Mouse (Mus musculus) embryonic facial prominence, embryonic 15.5 days (tissue): ENCODE data around the gene Nxnl2. TPM values are rescaled to one million over a fixed set of nuclear protein-coding genes. Genes with fewer than 3 reads are reported as not detected.

Source experiments
- ATAC-seq: fragments of 200-750 bp; cut with Nextera tagmentation; 2 replicates; pipeline ENCODE4 v1.8.0; 2017; ENCODE audit warnings: low read depth, moderate TSS enrichment; ENCODE audit not compliant: insufficient number of reproducible peaks, low FRiP score, low TSS enrichment
- H3K27ac ChIP-seq: fragments of 300-500 bp; sonication (generic); replicated peaks from 2 replicates; pipeline ENCODE4 v1.5.1; 2015; ENCODE audit warnings: mild to moderate bottlenecking, inconsistent platforms
- H3K27me3 ChIP-seq: fragments of 300-500 bp; sonication (generic); 2 replicates; pipeline ENCODE4 v1.6.1; 2015; ENCODE audit warnings: inconsistent platforms
- H3K36me3 ChIP-seq: fragments of 300-500 bp; sonication (generic); 2 replicates; pipeline ENCODE4 v1.6.1; 2015; ENCODE audit warnings: mild to moderate bottlenecking, inconsistent platforms
- H3K4me1 ChIP-seq: fragments of 300-500 bp; sonication (generic); 2 replicates; pipeline ENCODE4 v1.6.1; 2015; ENCODE audit warnings: inconsistent platforms
- H3K4me2 ChIP-seq: fragments of 300-500 bp; sonication (generic); replicated peaks from 2 replicates; pipeline ENCODE4 v1.6.1; 2015; ENCODE audit warnings: mild to moderate bottlenecking, inconsistent platforms
- H3K4me3 ChIP-seq: fragments of 300-500 bp; sonication (generic); replicated peaks from 2 replicates; pipeline ENCODE4 v1.5.1; 2015; ENCODE audit warnings: mild to moderate bottlenecking, inconsistent platforms
- H3K9ac ChIP-seq: fragments of 300-500 bp; sonication (generic); 2 replicates; pipeline ENCODE4 v1.6.1; 2015; ENCODE audit warnings: inconsistent platforms
- H3K9me3 ChIP-seq: fragments of 300-500 bp; sonication (generic); replicated peaks from 2 replicates; pipeline ENCODE4 v1.6.1; 2016; ENCODE audit warnings: inconsistent platforms
- WGBS: fragments of 180-500 bp; shearing (Covaris S2); methylation state at CpG from one replicate; pipeline ENCODE4 v1.1.7; 2015; 5-methylcytosine and 5-hydroxymethylcytosine counted together
- polyA plus RNA-seq: library from polyadenylated mRNA; unstranded; fragments of >200 nt; fragmentation: Nextera tagmentation; extraction: Ambion mirVana; gene quantifications from 2 replicates; pipeline ENCODE4 v1.2.1, GENCODE M21; 2015

Nxnl2 gene
- 3.1 and 4.4 TPM in 2 replicates for polyA plus RNA-seq

DNA sequence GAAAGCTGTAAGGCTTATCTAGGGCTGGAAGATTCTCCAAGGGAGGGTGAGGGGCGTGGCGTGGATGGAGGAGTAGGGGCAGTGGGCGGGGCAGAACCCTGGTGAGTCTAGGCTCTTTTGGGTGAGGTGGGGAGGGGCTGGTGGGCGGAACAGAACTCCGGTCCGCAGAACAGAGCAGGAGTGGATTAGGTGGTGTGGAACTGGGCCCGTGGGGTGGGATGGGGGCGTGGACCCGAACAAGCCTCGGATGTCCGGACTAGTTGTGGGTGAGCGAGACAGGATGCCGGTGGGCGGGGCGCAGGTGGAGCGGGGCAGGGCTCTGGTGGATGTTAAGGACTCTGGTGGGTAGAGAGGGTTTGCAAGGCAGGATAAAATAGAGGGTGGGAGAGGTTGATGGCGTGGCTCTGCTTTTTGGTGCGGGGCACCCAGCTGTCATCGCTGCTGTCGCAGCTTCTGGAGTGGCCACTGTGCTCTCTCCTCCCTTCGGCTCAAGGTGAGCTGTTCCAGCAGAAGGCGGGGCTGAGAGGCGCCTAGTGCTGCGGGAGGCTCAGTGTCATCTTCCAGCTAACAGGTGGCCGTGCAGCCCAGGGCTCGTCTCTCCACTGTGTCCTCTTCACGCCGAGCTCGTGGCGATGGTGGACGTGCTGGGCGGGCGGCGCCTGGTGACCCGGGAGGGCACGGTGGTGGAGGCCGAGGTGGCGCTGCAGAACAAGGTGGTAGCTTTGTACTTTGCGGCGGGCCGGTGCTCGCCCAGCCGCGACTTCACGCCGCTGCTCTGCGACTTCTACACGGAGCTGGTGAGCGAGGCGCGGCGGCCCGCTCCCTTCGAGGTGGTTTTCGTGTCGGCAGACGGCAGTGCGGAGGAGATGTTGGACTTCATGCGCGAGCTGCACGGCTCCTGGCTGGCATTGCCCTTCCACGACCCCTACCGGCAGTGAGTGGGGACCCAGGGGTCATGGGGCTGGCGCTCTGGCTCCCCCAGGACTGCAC lies at the start of gene Nxnl2:
Gene Nxnl2, plus strand, starts transcription at position 332 of the 990 bp plus-strand sequence.
- 1% methylated on average over 64 of the region's 64 CpGs for WGBS
- Histone ChIP-seq H3K36me3 (no peaks in the 10 kb centered on the region), H3K9ac (peak within 1 kb of the TSS; percentile 16), H3K4me2 (peak within 1 kb of the TSS; percentile 95), H3K4me3 (peak within 1 kb of the TSS; percentile 49), H3K4me1 (peaks cover 17% of the 10 kb centered on the region), H3K27ac (no peak within 1 kb of the TSS), H3K27me3 (peaks cover 5% of the 10 kb centered on the region; the same call in 1 of the 2 replicates), H3K9me3 (no peaks in the 10 kb centered on the region)
- peak; percentile 65 for ATAC-seq

DNA sequence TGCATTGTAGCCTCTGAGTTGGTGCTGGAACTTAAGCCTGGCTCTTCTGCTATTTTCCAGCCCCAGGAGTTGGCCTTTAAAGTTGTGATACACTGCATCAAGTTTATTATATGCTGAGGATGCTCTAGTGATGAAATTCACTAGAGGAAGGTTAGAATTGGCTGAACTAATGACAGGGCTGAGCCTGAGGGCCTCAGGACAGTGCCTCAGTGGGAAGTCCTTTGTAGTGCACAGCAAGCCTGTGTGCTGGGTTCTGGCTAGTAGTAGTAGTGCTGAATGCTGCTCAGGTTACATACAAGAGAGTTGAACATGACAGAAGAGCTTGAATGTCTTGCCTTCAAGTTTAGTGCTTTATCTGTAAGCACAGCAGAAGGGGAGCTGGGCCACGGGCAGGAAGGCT lies 48.9 kb upstream of the Nxnl2 start:
- H3K36me3 ChIP-seq = 0 out of 2 replicates have a peak, but pooled peaks cover 3% of the 10 kb centered on the region
- peak overlapping the region; percentile 17; the same call in 1 of the 2 replicates for H3K27ac ChIP-seq
- no peaks in the 10 kb centered on the region for H3K27me3 ChIP-seq
- no peak overlapping the region for H3K4me2 ChIP-seq
- H3K4me3 ChIP-seq = no peak overlapping the region
- ATAC-seq = no peak
- WGBS = 26% methylated on average over 1 of the region's 1 CpGs
- peaks cover 36% of the 10 kb centered on the region for H3K4me1 ChIP-seq
- no peak overlapping the region for H3K9ac ChIP-seq
- no peaks in the 10 kb centered on the region for H3K9me3 ChIP-seq

DNA sequence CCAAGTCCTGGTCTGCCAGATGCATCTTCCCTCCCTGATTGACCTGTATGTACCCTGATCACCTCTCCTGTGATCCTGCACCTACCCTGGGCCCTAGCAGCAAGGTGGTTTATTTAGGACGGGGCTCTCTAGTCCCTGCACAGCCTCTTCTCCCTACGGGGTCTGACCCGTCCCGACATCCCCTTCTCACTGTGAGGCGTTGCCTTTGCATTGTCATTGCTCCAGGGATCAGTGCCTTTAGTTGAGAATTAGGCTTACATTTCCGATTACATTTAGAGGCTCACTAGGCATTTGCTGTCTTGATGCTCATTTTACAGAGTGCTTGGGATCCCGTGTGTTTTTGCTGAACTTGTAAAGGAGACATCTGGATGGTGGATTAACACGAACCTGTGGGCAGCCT lies 48.1 kb upstream of the Nxnl2 start:
- Histone ChIP-seq H3K9ac (no peak overlapping the region), H3K27me3 (no peaks in the 10 kb centered on the region), H3K9me3 (no peaks in the 10 kb centered on the region), H3K36me3 (peaks cover 5% of the 10 kb centered on the region; the same call in 1 of the 2 replicates), H3K4me2 (no peak overlapping the region), H3K4me3 (no peak overlapping the region), H3K4me1 (peaks cover 36% of the 10 kb centered on the region), H3K27ac (no peak overlapping the region)
- ATAC-seq = no peak
- 56% methylated on average over 8 of the region's 8 CpGs for WGBS

DNA sequence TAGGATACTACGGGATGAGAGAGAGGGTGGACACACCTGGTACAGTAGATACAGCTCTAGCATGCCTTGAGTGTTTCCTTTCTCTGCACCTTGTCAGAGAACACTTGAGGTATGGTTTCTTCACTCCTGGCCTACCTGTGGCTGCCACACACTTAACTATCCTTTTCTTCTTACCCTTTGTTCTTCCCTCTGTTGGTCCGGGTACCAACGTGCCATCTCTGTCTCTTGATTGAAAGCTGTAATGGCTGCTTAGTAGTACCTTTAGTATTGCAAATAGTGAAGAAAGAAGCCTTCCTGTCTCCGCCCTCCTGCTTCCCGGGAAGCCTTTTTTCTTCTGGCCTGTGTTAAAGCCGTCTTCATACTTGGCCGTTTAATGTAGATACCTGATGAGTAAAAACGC lies 45.5 kb upstream of the Nxnl2 start:
- Histone ChIP-seq H3K27ac (no peak overlapping the region), H3K9me3 (no peaks in the 10 kb centered on the region), H3K27me3 (no peaks in the 10 kb centered on the region), H3K9ac (no peak overlapping the region), H3K36me3 (peaks cover 16% of the 10 kb centered on the region), H3K4me2 (no peak overlapping the region), H3K4me3 (no peak overlapping the region), H3K4me1 (peaks cover 24% of the 10 kb centered on the region)
- ATAC-seq = no peak
- 67% methylated on average over 8 of the region's 8 CpGs for WGBS

DNA sequence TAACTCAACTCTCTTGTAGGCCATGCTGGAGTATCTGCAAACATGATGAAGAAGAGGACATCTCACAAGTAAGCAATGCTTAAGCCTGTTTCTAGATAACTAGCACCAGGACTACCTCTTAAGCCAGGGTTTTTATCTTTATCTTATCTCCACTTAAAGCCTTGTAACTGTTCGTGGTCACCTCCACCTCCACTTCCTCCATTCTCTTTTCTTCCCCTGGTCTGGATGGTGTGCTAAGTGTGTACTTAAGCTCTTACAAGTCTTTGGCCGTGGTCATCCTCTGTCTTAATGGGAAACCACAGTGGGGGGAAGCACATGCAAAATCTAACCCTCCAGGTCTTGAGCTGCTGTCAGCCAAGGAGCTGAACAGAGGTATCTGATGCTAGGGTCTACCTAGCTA lies 42.9 kb upstream of the Nxnl2 start:
- H3K9ac ChIP-seq = no peak overlapping the region
- no peak overlapping the region for H3K4me2 ChIP-seq
- H3K4me3 ChIP-seq = no peak overlapping the region
- peaks cover 24% of the 10 kb centered on the region for H3K36me3 ChIP-seq
- ATAC-seq = no peak
- H3K9me3 ChIP-seq = no peaks in the 10 kb centered on the region
- no peak overlapping the region for H3K27ac ChIP-seq
- 86% methylated on average over 2 of the region's 2 CpGs for WGBS
- H3K4me1 ChIP-seq = peaks cover 3% of the 10 kb centered on the region
- H3K27me3 ChIP-seq = no peaks in the 10 kb centered on the region

DNA sequence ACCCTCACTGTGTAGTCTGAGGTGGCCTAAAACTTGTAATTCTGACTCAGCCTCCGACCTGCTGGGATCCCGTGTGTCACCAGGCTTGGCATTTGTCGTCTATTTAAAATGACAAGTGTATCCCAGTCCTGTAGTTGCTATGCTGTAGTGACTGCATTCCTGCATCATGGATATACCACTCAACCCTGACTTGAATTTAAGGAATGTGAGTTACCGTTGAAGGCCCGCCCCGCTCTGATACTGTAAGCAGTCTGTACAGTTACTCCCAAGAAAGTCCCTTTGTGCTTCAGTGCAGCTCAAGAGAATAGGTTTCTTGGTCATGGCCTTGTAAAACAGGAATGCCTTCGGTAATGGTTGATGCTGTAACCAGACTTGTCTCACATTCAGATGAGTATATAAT lies 42.4 kb upstream of the Nxnl2 start:
- WGBS = 74% methylated on average over 7 of the region's 7 CpGs
- Histone ChIP-seq H3K4me2 (no peak overlapping the region), H3K4me3 (no peak overlapping the region), H3K27me3 (no peaks in the 10 kb centered on the region), H3K4me1 (no peaks in the 10 kb centered on the region; the same call in 1 of the 2 replicates), H3K9me3 (no peaks in the 10 kb centered on the region), H3K36me3 (peaks cover 27% of the 10 kb centered on the region), H3K27ac (no peak overlapping the region), H3K9ac (no peak overlapping the region)
- no peak for ATAC-seq

DNA sequence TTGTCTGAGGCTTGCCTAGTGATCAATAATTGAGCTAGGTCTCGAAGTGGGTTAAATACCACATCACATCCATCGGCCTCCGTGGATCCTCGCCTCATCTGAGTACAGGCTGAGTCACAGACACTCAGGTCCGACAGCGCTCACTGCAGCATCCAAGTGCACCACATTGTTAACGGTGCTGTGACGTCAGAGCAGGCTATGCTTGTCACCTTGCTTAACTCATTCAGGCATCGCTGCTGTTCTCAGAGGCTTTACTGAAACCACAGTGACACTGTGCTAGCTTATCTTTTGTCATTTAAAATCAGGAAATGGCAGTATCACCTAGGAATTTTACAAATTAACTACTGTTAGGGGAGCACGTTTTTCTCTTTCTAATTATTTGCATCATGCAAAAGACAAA lies 39.6 kb upstream of the Nxnl2 start:
- Histone ChIP-seq H3K4me3 (no peak overlapping the region), H3K9ac (no peak overlapping the region), H3K4me2 (no peak overlapping the region), H3K9me3 (no peaks in the 10 kb centered on the region), H3K36me3 (peaks cover 34% of the 10 kb centered on the region), H3K27me3 (no peaks in the 10 kb centered on the region), H3K4me1 (no peaks in the 10 kb centered on the region), H3K27ac (no peak overlapping the region)
- 78% methylated on average over 10 of the region's 10 CpGs for WGBS
- no peak for ATAC-seq

DNA sequence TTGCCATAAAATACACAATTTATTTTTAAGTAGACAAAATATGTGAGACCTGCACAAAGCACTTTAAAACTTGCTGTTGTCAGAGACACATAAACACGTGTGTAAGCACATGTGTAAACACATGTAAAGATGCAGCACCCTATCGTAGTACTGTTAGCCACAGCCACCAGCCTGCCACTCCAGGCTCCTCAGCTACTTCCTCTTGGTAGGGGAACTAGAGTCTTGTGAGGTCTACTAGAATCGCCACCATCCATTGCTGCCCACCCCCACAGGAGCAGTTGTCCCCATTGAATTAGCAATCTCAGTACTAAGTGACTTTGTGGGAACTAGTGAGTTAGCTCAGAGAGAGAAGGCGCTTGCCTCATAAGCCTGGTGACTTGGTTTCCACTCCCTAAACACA lies 34.5 kb upstream of the Nxnl2 start:
- no peaks in the 10 kb centered on the region for H3K9me3 ChIP-seq
- H3K9ac ChIP-seq = no peak overlapping the region
- H3K27ac ChIP-seq = no peak overlapping the region
- no peak overlapping the region for H3K4me3 ChIP-seq
- peaks cover 29% of the 10 kb centered on the region for H3K36me3 ChIP-seq
- no peak overlapping the region for H3K4me2 ChIP-seq
- 82% methylated on average over 4 of the region's 4 CpGs for WGBS
- H3K4me1 ChIP-seq = peaks cover 10% of the 10 kb centered on the region
- ATAC-seq = no peak
- no peaks in the 10 kb centered on the region for H3K27me3 ChIP-seq

DNA sequence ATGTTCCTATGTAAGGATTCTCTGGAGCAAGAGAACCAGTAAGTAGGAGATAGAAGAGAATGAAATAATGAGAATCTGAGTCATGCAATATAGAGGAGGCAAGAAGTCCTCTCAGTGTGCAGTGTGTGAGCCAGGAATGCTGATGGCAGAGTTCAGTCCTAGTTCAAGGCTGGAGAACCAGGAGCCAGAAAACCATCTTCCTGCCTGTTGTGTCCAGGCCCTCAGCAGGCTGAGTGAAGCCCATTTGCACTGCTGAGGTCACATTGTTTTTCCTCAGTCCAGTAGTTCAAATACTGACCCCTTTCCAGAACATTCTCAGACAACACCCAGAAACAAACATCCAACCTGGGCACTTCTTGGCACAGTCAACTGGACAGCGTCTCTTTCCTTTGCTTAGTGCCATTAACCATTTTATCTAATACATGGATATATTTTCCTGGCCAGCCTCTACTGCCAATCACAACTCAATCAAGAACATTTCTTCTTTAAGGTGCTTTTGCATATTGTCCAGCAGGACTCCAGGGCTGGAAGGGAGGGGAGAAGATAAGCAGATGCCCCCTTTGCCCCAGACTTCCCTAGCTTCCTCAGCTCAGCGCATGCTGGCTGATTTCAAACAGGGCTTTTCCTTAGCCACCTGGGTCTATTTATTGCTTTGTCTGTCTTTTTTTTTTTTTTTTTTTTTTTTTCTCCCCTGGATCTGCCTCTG lies 33.7 kb upstream of the Nxnl2 start:
- Histone ChIP-seq H3K4me2 (no peak overlapping the region), H3K4me1 (peaks cover 10% of the 10 kb centered on the region), H3K4me3 (no peak overlapping the region), H3K27ac (no peak overlapping the region), H3K36me3 (peaks cover 31% of the 10 kb centered on the region), H3K9ac (no peak overlapping the region), H3K27me3 (no peaks in the 10 kb centered on the region), H3K9me3 (no peaks in the 10 kb centered on the region)
- no peak; the same call in 1 of the 2 replicates for ATAC-seq
- 61% methylated on average over 2 of the region's 2 CpGs for WGBS

DNA sequence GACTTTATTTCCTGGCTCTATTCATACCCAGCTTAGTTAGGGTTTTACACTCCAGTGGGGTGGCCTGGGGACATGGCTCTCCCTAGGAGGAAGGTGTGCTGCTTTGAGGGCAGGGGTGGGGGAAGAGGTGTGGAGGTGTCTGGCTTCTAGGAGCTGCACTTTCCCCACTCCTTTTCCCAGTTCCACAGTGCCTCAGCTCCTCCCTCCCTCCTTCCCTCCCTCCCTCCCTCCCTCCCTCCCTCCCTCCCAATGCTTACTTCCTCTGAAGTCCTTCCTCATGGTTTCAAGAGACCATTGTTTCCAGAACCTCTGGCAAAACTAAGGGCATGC lies 33.2 kb upstream of the Nxnl2 start:
- Histone ChIP-seq H3K36me3 (peaks cover 31% of the 10 kb centered on the region), H3K4me3 (no peak overlapping the region), H3K27me3 (no peaks in the 10 kb centered on the region), H3K4me2 (no peak overlapping the region), H3K9me3 (no peaks in the 10 kb centered on the region), H3K4me1 (peaks cover 10% of the 10 kb centered on the region), H3K27ac (no peak overlapping the region), H3K9ac (no peak overlapping the region)
- no peak for ATAC-seq

DNA sequence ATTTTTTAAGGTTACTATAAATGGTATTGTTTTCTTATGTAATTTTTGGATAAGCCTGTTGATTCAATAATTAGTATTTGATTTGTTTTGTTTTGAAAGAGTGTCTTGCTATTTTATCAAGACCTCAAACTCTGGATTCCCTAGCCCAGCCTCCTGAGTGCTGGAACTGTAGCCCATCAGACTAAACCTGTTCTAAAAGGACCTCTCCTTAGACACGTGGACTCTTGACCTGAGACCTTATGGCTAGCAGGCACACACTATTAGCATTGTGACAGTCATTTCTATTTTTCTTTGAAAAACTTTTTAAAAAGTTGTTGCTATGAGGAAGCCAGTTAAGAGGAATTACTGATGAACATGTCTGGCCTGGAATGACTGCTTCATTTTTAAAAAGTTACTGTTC lies 23.7 kb upstream of the Nxnl2 start:
- no peak for ATAC-seq
- Histone ChIP-seq H3K9me3 (no peaks in the 10 kb centered on the region), H3K4me1 (no peaks in the 10 kb centered on the region), H3K4me2 (no peak overlapping the region), H3K4me3 (no peak overlapping the region), H3K9ac (no peak overlapping the region), H3K36me3 (peaks cover 63% of the 10 kb centered on the region), H3K27me3 (no peaks in the 10 kb centered on the region), H3K27ac (no peak overlapping the region)
- WGBS = 82% methylated on average over 1 of the region's 1 CpGs
